Mouse (Mus musculus) retina, postnatal 7 days (tissue): Measurements from ENCODE around the gene Dmd.

Source experiments
- DNase-seq: peaks from one replicate; pipeline ENCODE4 v3.0.0-alpha.2; 2012; ENCODE audit warnings: low read depth, low spot score

Dmd gene

DNA sequence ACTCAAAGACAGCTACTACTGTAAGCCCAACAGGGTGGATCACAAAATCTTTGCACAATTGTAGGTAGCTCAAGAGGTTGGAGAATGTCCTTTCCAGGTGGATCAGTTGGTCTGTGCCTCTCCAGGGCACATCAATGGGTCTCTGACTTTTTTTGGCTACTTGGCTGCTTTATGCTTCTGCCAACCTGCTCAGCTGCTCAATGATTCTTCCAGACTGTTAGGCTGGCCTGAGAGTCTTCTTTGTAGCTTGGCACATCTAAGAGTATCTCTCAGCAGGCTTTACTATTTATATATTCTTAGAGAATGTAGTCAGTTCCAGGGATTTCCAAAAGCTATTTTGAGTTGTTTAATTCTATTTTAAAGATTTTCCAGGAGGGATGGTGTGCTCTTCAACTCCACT is 1416.3 kb downstream of the Dmd start:
- DNase-seq = no peak

GRCm38 (mm10) chrX:84435608-84436007 is 1486.9 kb downstream of the Dmd start:
- no peak for DNase-seq

- no peak for DNase-seq
Measured at GRCm38 (mm10) chrX:84436556-84436955, 1487.9 kb downstream of the Dmd start.

- DNase-seq = no peak
Measured at GRCm38 (mm10) chrX:84442996-84443395, 1494.3 kb downstream of the Dmd start.

GRCm38 (mm10) chrX:84443985-84444384 is 1495.3 kb downstream of the Dmd start:
- DNase-seq = no peak

DNA sequence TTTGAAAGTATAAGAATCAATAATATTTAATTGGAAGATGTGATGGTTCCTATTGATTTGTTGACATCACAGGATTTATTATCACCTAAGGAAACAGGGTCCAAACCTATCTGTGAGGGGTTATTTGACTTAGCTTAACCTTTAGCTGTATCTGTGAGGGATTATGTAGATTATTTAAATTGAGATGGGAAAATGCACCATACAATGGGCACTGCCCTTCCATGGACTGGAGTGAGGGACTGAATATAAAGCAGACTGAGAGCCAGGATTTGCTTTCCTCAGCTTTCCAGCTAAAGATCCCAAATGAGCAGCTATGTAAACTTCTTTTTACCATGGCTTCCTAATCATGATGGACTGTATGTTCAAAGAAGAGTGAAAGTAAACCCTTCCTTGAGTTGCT is 1496.0 kb downstream of the Dmd start:
- no peak for DNase-seq

GRCm38 (mm10) chrX:84454473-84454872 is 1505.8 kb downstream of the Dmd start:
- DNase-seq = no peak

DNA sequence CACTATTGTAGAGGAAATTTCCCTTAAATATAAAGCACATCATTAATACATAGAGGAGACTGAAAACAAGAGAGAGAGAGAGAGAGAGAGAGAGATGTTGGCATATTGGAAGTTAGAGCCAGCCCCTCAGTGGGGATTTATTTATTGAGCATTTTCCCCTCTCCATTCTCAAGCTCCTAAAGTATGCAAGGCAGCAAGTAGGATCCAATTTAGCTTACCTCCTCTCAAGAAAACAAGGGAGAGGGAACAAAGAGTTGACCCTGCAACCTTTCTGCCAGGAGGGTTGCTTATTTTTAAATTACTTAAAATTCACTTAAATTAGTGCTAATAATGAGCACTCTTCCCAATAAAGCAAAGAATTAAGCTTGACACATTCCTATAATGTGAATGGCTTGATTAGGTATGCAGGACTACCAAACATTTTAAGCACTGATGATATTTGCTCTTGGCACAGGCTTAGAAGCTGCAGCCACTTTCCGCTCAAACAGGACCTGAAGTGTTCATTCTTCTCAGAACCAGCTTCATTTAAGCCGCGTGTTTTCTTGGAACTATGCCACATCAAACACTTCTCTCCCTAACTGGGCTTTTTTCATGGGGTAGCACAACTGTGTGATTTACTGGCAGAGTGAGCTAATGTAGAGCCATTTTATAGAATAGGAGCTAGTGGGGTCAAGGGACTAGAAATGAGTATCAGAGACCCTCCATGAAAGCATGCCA is 1566.1 kb downstream of the Dmd start:
- no peak for DNase-seq

- no peak for DNase-seq
Measured at GRCm38 (mm10) chrX:84551995-84552394, 1603.3 kb downstream of the Dmd start.

GRCm38 (mm10) chrX:84553441-84553840 is 1604.8 kb downstream of the Dmd start:
- DNase-seq = no peak

GRCm38 (mm10) chrX:84598476-84598875 is 1649.8 kb downstream of the Dmd start:
- no peak for DNase-seq

- no peak for DNase-seq
Measured at GRCm38 (mm10) chrX:84640446-84640845, 1691.8 kb downstream of the Dmd start.

- DNase-seq = no peak
Measured at GRCm38 (mm10) chrX:84747683-84748082, 1799.0 kb downstream of the Dmd start.

DNA sequence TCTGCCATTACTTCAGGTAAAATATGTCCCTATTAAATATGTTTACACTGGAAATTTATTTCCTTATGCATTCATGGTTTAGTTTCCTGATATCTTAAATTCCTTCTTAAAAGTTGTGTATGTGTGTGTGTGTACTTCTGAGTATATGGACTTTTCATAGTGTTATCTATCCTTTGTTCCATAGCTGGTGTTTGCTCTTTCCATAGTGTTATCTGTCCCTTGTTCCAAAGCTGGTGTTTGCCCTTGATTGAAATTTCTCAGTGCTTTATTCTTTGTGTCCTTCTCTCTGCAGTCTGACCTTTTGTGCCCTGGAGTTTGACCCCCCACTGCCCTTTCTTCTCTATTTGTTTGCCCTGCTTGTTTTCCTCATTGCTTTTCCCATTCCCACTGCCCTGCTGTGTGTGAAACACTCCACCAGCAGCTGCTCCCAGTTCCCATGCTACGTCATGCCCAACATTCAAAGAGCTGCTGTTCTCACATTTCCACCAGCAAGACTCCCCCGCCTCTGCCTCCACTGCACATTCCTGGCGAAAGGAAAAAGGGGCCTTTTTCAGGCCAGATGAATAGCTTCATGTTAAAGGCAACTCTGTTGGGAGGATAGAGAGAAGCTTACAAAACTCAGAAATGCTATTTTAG is 1911.5 kb downstream of the Dmd start:
- DNase-seq = no peak

DNA sequence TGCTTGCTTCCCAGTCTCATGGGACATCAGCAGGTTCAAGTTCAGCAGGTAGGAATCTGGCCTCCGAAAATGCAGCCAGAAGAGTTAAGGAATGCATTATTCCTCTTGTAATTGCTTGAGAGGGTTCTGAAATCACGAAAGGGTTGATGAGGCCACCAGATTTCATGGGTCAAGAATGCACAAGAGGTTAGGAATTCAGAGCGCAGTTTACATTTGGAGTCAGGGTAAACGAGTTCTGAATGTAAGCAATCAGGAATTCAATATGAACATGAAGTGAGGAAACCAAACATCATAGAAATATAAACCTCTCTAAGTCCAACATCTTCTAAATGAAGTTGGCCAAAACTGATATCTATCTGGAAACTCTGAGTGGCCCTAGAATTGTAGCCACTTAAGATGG is 1924.4 kb downstream of the Dmd start:
- DNase-seq = no peak

DNA sequence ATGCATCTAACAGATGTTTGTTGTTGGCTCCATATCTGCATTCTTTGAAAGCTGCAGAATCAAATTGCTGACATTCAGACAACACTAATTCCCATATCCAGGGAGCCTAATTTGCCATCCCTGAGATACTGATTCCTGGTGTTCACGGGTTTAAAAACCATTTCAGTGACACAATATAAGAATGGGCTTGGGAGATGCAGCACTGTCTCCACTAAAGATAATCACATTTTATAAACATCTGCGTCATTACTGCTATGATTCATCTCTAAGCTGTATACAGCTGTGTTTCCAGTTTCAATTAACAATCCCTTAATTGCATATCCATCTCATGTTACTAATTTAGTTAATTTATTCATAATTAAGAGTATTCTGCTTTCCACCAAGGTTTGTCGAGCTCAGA is 1929.5 kb downstream of the Dmd start:
- no peak for DNase-seq

DNA sequence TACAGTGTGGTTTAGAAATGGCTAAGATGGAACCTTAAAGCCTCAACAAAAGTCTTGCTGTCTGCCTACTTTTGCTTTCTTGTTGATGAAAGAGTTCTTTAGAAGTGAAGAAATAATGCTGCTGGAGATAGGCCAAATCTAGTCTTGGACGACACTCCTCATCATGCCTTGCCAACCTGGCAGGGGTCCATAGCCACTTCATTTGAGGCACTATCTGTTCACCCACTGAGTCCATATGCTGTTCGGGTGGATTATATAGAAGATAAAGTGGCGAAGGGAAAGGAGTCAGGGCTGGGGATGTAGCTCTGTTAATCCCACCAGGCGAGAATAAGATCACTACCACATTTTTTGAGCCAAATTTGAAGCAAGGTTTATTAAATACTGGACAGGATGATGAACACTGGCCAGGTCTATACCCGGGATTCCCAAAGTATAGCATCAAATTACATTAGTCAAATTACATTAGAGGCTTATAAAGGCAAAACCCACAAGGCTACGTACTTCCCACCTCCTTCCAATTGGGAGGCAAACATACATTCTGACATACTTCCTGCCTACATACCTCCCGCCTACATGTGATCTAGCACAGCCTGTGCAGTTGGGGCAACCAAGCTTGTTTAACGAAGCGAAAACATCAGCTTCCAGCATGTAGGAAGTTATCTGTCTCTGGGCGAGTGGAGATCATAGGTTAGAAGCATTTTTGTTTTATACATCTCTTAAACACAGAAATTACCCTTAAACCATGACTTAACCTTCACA is 1984.2 kb downstream of the Dmd start:
- DNase-seq = no peak

DNA sequence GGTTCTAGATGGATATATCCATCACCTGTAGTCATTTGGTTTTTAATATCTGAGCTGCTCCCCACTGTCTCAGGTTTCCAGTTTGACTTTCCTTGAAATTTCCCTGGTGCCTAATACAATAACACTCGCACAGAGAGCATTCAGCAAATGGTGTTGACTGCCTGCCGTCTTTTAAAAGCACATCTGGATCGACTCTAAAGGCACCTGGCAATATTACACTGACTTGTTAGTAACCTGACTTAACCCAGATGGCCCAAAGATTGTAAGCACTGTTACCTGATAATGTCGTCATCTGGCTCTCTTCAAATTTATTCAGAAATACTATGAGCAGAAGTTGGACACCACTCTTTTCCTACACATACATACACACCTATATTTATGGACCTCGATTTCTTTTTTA is 2011.9 kb downstream of the Dmd start:
- DNase-seq = no peak

DNA sequence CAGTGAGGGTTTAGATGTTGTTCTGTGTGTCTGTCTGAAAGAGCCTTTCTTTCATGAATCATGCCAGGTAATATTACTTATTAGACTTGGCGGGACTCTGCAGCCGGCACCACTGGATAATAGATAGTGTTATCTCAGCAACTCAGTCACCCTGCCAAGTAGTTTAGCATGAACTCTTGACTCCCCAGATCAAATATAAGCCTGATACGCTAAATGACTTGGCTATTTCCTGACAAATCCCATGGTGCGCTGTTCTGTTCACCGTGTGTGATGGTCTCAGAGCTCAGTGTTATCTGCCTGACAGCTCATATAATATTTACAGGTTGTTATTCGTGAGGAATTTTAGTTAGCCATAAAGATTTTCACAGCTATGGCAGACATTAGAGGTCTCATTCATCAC is 2012.3 kb downstream of the Dmd start:
- no peak for DNase-seq

DNA sequence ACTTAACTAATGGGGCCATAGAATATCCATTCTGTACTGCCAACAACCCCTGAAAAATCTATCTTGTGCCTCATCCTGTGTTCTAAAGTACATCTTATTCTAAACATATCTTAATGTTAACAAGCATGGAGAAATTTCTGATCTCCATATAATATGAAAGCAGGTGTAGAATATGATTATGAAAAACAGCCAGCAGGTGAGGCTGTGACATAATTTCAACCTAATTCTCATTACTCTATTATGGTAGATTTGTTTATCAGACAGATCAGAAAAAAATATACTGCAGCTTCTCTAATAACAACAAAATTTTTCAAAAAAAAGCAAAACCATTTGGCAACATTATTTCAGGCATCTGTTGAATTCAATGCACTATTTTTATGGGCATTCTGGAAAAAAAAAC is 2059.6 kb downstream of the Dmd start:
- no peak for DNase-seq

DNA sequence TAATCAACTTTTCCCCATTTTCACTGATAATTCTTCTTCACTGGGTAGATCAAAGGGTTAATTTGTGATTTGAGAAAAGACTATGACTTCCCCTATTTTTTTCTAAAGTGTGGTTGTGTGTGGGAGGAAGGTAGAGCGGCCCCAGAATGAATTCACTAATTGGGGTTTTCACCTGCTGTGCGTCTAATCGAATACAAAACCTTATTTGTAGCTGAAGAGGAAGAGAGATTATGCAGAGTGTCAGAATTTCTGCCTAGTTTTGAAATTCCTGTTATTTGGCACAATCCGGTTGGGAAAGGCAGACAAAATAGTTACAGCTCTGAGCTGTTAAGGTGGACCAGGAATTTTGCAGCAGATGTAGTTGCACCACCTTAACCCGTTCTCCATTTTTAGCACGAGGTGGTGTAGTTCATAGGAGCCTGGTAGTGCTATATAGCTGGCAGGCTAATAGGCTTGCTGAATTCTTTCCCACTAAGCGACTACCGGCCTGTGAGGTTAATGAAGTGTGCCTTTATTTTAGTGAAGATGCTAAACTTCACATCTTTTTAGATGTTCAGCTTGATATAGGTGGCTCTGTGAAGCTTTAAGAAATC is 2092.9 kb downstream of the Dmd start:
- DNase-seq = no peak

GRCm38 (mm10) chrX:85046631-85047030 is 2098.0 kb downstream of the Dmd start:
- DNase-seq = no peak
